12 mouse cellular contexts compared by ENCODE assay signal in the genomic region with DNA sequence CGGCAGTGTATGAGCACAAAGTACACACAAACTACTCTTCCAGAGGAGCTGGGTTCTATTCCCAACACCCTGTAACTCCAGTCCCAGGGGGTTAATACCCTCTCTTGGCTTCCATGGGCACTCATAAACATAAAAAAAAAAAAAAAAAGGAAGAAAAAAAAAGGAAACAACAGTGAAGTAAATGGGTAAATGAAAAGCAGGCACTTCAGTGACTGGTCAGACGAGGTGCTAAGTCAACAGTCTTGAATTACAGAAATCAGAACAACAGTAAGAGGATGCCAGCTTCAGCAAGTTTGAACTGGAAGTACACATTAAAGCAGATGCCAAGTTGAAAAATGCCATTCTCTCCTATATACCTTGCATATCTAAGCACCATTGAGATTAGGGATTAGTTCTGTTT.
"Had no signal": no experiment of that assay in that cellular context is flagged by ENCODE, and none has a peak within 500 bp of the region (broad histone marks: within the 10 kb centered on the region; RNA-seq: fewer than 3 reads in every experiment).

No protein-coding gene starts in this region.

- H3K27me3 ChIP-seq: liver, embryonic 12.5 days; midbrain, embryonic 15.5 days; neural tube, embryonic 13.5 days had no signal

- ATAC-seq: hindbrain, postnatal 0 days; liver, embryonic 12.5 days; midbrain, embryonic 15.5 days had no signal

- H3K27ac ChIP-seq: hindbrain, postnatal 0 days; limb, embryonic 10.5 days; liver, embryonic 12.5 days; midbrain, embryonic 10.5 days; midbrain, embryonic 15.5 days; neural tube, embryonic 13.5 days had no signal

- H3K9ac ChIP-seq: liver, embryonic 12.5 days; midbrain, embryonic 15.5 days; neural tube, embryonic 13.5 days had no signal

- DNase-seq: kidney, adult 11 months; kidney, postnatal 14 days; retina, postnatal 1 day; right cerebral cortex, postnatal 4 days; spleen, adult 18-20 months; thymus, postnatal 4 days had no signal

- H3K4me3 ChIP-seq: limb, embryonic 10.5 days; liver, embryonic 12.5 days; midbrain, embryonic 10.5 days; midbrain, embryonic 15.5 days; neural tube, embryonic 13.5 days had no signal

- H3K36me3 ChIP-seq: midbrain, embryonic 15.5 days had no signal

- H3K4me2 ChIP-seq: liver, embryonic 12.5 days; midbrain, embryonic 15.5 days; neural tube, embryonic 13.5 days had no signal

- H3K9me3 ChIP-seq: limb, embryonic 10.5 days; liver, embryonic 12.5 days; midbrain, embryonic 15.5 days; neural tube, embryonic 13.5 days had no signal
